Mouse (Mus musculus) MEL (cell line): ENCODE results near the gene Sde2. TPM values are rescaled to one million over a fixed set of nuclear protein-coding genes. Genes with fewer than 3 reads are reported as not detected.

Experiments used
- DNase-seq: peaks from one replicate; pipeline ENCODE4 v3.0.0; 2011; ENCODE audit warnings: low read depth, low spot score
- H3K27ac ChIP-seq: 2 replicates; pipeline ENCODE4 v1.5.1; 2012; ENCODE audit warnings: low read depth, mild to moderate bottlenecking, control low read depth, low read length, moderate library complexity; ENCODE audit not compliant: control insufficient read depth
- H3K27me3 ChIP-seq, 2 experiments: fragments of 150-350 bp in 1 of 2; sonication (generic) in 1 of 2; 2 replicates each; pipeline ENCODE4 v1.6.1; 2012; ENCODE audit warnings: low read length in 2 of 2, mild to moderate bottlenecking in 2 of 2, improper control_type of control experiment in 1 of 2, moderate library complexity in 1 of 2; ENCODE audit not compliant: insufficient read depth in 2 of 2, control insufficient read depth in 1 of 2
- H3K36me3 ChIP-seq, 2 experiments: 2 replicates each; pipeline ENCODE4 v1.6.1; 2012 to 2014; ENCODE audit warnings: low read length in 2 of 2, improper control_type of control experiment in 1 of 2, inconsistent platforms in 1 of 2, mild to moderate bottlenecking in 1 of 2; ENCODE audit not compliant: insufficient read depth in 2 of 2, control insufficient read depth in 1 of 2
- H3K4me1 ChIP-seq, 2 experiments: fragments of 150-350 bp in 1 of 2; sonication (generic) in 1 of 2; 2 replicates each; pipeline ENCODE4 v1.6.1; 2012; ENCODE audit warnings: low read length in 2 of 2, improper control_type of control experiment in 1 of 2, mild to moderate bottlenecking in 1 of 2; ENCODE audit not compliant: insufficient read depth in 2 of 2, control insufficient read depth in 1 of 2
- H3K4me3 ChIP-seq, 2 experiments: fragments of 150-350 bp in 1 of 2; sonication (generic) in 1 of 2; 2 replicates each; pipeline ENCODE4 v1.5.1; 2012; ENCODE audit warnings: low read depth in 2 of 2, low read length in 2 of 2, mild to moderate bottlenecking in 2 of 2, moderate library complexity in 2 of 2, control low read depth in 1 of 2, improper control_type of control experiment in 1 of 2; ENCODE audit not compliant: control insufficient read depth in 1 of 2, insufficient read depth in 1 of 2
- H3K79me2 ChIP-seq: 2 replicates; pipeline ENCODE4 v1.6.1; 2012; ENCODE audit warnings: mild to moderate bottlenecking, low read length, moderate library complexity; ENCODE audit not compliant: control insufficient read depth, poor library complexity, insufficient read depth
- H3K9ac ChIP-seq: 2 replicates; pipeline ENCODE4 v1.6.1; 2012; ENCODE audit warnings: low read depth, mild to moderate bottlenecking, control low read depth, low read length, moderate library complexity; ENCODE audit not compliant: control insufficient read depth, poor library complexity, severe bottlenecking
- H3K9me3 ChIP-seq: fragments of 150-350 bp; sonication (generic); replicated peaks from 2 replicates; pipeline ENCODE4 v1.6.1; 2012; ENCODE audit warnings: mild to moderate bottlenecking, low read length, improper control_type of control experiment, moderate library complexity; ENCODE audit not compliant: insufficient read depth
- CHD1 ChIP-seq: IDR thresholded peaks from 2 replicates; pipeline ENCODE4 v1.6.1; 2012; ENCODE audit warnings: low read depth, mild to moderate bottlenecking, inconsistent platforms, low read length, improper control_type of control experiment
- CTCF ChIP-seq, 3 experiments: IDR thresholded peaks in 2 of 3; conservative IDR thresholded peaks in 1 of 3; 2 replicates each; pipeline ENCODE4 v1.5.1; 2011 to 2012; ENCODE audit warnings: low read length in 3 of 3, low read depth in 2 of 3, mild to moderate bottlenecking in 2 of 3, improper control_type of control experiment in 1 of 3, inconsistent platforms in 1 of 3, mixed read lengths in 1 of 3, moderate library complexity in 1 of 3; ENCODE audit not compliant: control insufficient read depth in 1 of 3, insufficient read depth in 1 of 3, poor library complexity in 1 of 3, severe bottlenecking in 1 of 3
- E2F4 ChIP-seq: IDR thresholded peaks from 2 replicates; pipeline ENCODE4 v1.6.1; 2011; ENCODE audit warnings: low read depth, low read length, improper control_type of control experiment, borderline replicate concordance
- ETS1 ChIP-seq: IDR thresholded peaks from 2 replicates; pipeline ENCODE4 v1.6.1; 2012; ENCODE audit warnings: low read depth, mild to moderate bottlenecking, inconsistent platforms, low read length, improper control_type of control experiment, moderate library complexity
- HCFC1 ChIP-seq: IDR thresholded peaks from 2 replicates; pipeline ENCODE4 v1.6.1; 2012; ENCODE audit warnings: low read depth, mild to moderate bottlenecking, inconsistent platforms, low read length, improper control_type of control experiment, moderate library complexity
- JUND ChIP-seq: IDR thresholded peaks from 2 replicates; pipeline ENCODE4 v1.6.1; 2011; ENCODE audit warnings: low read depth, mild to moderate bottlenecking, improper control_type of control experiment, low read length
- MAFK ChIP-seq: IDR thresholded peaks from 2 replicates; pipeline ENCODE4 v1.6.1; 2011; ENCODE audit warnings: low read depth, mild to moderate bottlenecking, low read length, improper control_type of control experiment, borderline replicate concordance
- MAX ChIP-seq: IDR thresholded peaks from 2 replicates; pipeline ENCODE4 v1.6.1; 2011; ENCODE audit warnings: low read length, improper control_type of control experiment
- MXI1 ChIP-seq: IDR thresholded peaks from 2 replicates; pipeline ENCODE4 v1.6.1; 2011; ENCODE audit warnings: mild to moderate bottlenecking, low read depth, low read length, improper control_type of control experiment
- MYB ChIP-seq: IDR thresholded peaks from 2 replicates; pipeline ENCODE4 v1.6.1; 2011; ENCODE audit warnings: mild to moderate bottlenecking, low read depth, low read length, improper control_type of control experiment
- MYC ChIP-seq: IDR thresholded peaks from 2 replicates; pipeline ENCODE4 v1.6.1; 2011; ENCODE audit warnings: low read depth, mild to moderate bottlenecking, low read length, improper control_type of control experiment, moderate library complexity
- NRF1 ChIP-seq: IDR thresholded peaks from 2 replicates; pipeline ENCODE4 v1.6.1; 2014; ENCODE audit warnings: low read depth, mild to moderate bottlenecking, inconsistent platforms, low read length, improper control_type of control experiment, moderate library complexity; ENCODE audit not compliant: poor library complexity, insufficient read depth, severe bottlenecking
- RAD21 ChIP-seq: IDR thresholded peaks from 2 replicates; pipeline ENCODE4 v1.6.1; 2011; ENCODE audit warnings: mild to moderate bottlenecking, low read depth, low read length, improper control_type of control experiment
- SIN3A ChIP-seq: IDR thresholded peaks from 2 replicates; pipeline ENCODE4 v1.6.1; 2012; ENCODE audit warnings: low read length, improper control_type of control experiment, inconsistent platforms
- SMC3 ChIP-seq: IDR thresholded peaks from 2 replicates; pipeline ENCODE4 v1.6.1; 2011; ENCODE audit warnings: low read depth, low read length, improper control_type of control experiment
- TAL1 ChIP-seq: IDR thresholded peaks from 2 replicates; pipeline ENCODE4 v1.6.1; 2012; ENCODE audit warnings: mild to moderate bottlenecking, inconsistent platforms, low read length, moderate library complexity, mixed read lengths
- ZKSCAN1 ChIP-seq: IDR thresholded peaks from 2 replicates; pipeline ENCODE4 v1.6.1; 2012; ENCODE audit warnings: low read depth, mild to moderate bottlenecking, inconsistent platforms, low read length, improper control_type of control experiment, moderate library complexity
- ZMIZ1 ChIP-seq: IDR thresholded peaks from 2 replicates; pipeline ENCODE4 v1.6.1; 2012; ENCODE audit warnings: low read depth, mild to moderate bottlenecking, inconsistent platforms, low read length, improper control_type of control experiment, moderate library complexity
- ZNF384 ChIP-seq: IDR thresholded peaks from 2 replicates; pipeline ENCODE4 v1.6.1; 2012; ENCODE audit warnings: low read depth, mild to moderate bottlenecking, inconsistent platforms, low read length, improper control_type of control experiment
- polyA plus RNA-seq, 2 experiments: library from polyadenylated mRNA; stranded (reverse) in 1 of 2; unstranded in 1 of 2; fragments of >175 nt in 1 of 2; fragments of >200 nt in 1 of 2; gene quantifications; 2 replicates each; pipeline versions ENCODE4 v1.2.1 to v1.2.4; 2012; ENCODE audit warnings: low replicate concordance in 2 of 2, low read depth in 1 of 2; ENCODE audit not compliant: insufficient read length in 2 of 2, insufficient read depth in 1 of 2, missing spikeins in 1 of 2
- total RNA-seq: library from RNA; depleted of rRNA; stranded (reverse); fragments of 300-350 nt; gene quantifications from 2 replicates; pipeline ENCODE4 v1.2.3, GENCODE M21; 2012

The Sde2 gene
- total and polyA plus RNA-seq, 3 experiments, result 35.5 to 48.0 TPM; not detected in 1

DNA sequence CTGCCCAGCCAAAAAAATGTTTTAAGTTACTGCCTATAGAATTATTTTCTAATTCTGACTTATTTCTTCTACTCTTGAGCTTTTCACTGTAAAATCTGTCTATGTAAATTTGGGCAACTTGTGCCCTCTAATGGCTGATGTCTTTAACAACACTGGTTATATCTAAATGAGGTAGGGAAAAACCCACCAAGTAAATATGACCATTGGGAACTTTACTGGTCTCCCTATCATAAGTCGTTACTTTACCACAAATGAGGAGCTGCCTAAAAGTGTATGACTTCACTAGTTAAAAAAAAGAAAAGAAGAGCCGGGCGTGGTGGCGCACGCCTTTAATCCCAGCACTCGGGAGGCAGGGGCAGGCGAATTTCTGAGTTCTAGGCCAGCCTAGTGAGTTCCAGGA lies 40.0 kb upstream of the Sde2 start:
- Histone ChIP-seq H3K27me3 (no peaks in the 10 kb centered on the region), H3K79me2 (peaks cover 35% of the 10 kb centered on the region), H3K4me3 (peak overlapping the region in 1 of 2 experiments; percentile 28; a peak in 2 of 4 replicates), H3K4me1 (peaks cover 3 to 7% of the 10 kb centered on the region in 2 experiments; a peak in 2 of 4 replicates), H3K36me3 (peaks cover 7 to 25% of the 10 kb centered on the region in 2 experiments), H3K27ac (0 out of 2 replicates have a peak overlapping the region, but pooled peaks have one; percentile 8), H3K9ac (peak overlapping the region; percentile 40), H3K9me3 (no peaks in the 10 kb centered on the region)
- peak; percentile 63 for DNase-seq
- TF ChIP-seq CTCF (IDR thresholded peaks at IDR 0.05 in 2 of 3, conservative IDR thresholded peaks at IDR 0.05 in 1 of 3; ENCODE audit: control insufficient read depth in 1 of 3, insufficient read depth in 1 of 3, low read depth in 2 of 3, low read length in 3 of 3, poor library complexity in 1 of 3, severe bottlenecking in 1 of 3) (peak in 2 of 3 experiments; percentile 21 to 62; a peak in 3 of 6 replicates), SMC3 (peak; percentile 18; the same call in 1 of the 2 replicates), RAD21 (peak; percentile 32), HCFC1 (no peak), SIN3A (peak; percentile 51; the same call in 1 of the 2 replicates)
- TF ChIP-seq, all 39 proteins: peak for 4

GRCm38 (mm10) chr1:180811596-180812462 lies 39.1 kb upstream of the Sde2 start:
- H3K9ac ChIP-seq, result peak overlapping the region; percentile 100
- H3K27ac ChIP-seq, result peak overlapping the region; percentile 99
- no peak for TF ChIP-seq NRF1
- TF ChIP-seq HCFC1, result peak; percentile 9; the same call in 1 of the 2 replicates
- TF ChIP-seq RAD21, result no peak
- TF ChIP-seq ZNF384, result peak; percentile 63
- TF ChIP-seq SIN3A, result no peak; the same call in 1 of the 2 replicates
- TF ChIP-seq CTCF (IDR thresholded peaks at IDR 0.05 in 2 of 3, conservative IDR thresholded peaks at IDR 0.05 in 1 of 3; ENCODE audit: control insufficient read depth in 1 of 3, insufficient read depth in 1 of 3, low read depth in 2 of 3, low read length in 3 of 3, poor library complexity in 1 of 3, severe bottlenecking in 1 of 3), result peak in 2 of 3 experiments; percentile 36 to 65; a peak in 4 of 6 replicates
- H3K9me3 ChIP-seq, result no peaks in the 10 kb centered on the region
- peak; percentile 52 for DNase-seq
- peak overlapping the region; percentile 81 to 92 for H3K4me3 ChIP-seq
- H3K79me2 ChIP-seq, result peaks cover 35% of the 10 kb centered on the region
- H3K4me1 ChIP-seq, result peaks cover 3 to 7% of the 10 kb centered on the region in 2 experiments; a peak in 2 of 4 replicates
- peaks cover 7 to 25% of the 10 kb centered on the region in 2 experiments for H3K36me3 ChIP-seq
- H3K27me3 ChIP-seq, result no peaks in the 10 kb centered on the region

- peak overlapping the region; percentile 99 for H3K27ac ChIP-seq
- H3K27me3 ChIP-seq, result no peaks in the 10 kb centered on the region
- peaks cover 3 to 7% of the 10 kb centered on the region in 2 experiments; a peak in 2 of 4 replicates for H3K4me1 ChIP-seq
- H3K36me3 ChIP-seq, result peaks cover 2 to 25% of the 10 kb centered on the region in 2 experiments
- no peaks in the 10 kb centered on the region for H3K9me3 ChIP-seq
- H3K9ac ChIP-seq, result peak overlapping the region; percentile 100
- H3K4me3 ChIP-seq, result peak overlapping the region; percentile 81 to 92
- DNase-seq, result peak; percentile 81
- H3K79me2 ChIP-seq, result peaks cover 35% of the 10 kb centered on the region
- TF ChIP-seq ETS1, result no peak
- TF ChIP-seq MAX, result peak; percentile 67; the same call in 1 of the 2 replicates
- 0 out of 2 replicates have a peak, but pooled peaks have one; percentile 7 for TF ChIP-seq ZMIZ1
- no peak for TF ChIP-seq MAFK
- no peak for TF ChIP-seq SMC3
- no peak for TF ChIP-seq JUND
- no peak for TF ChIP-seq ZKSCAN1
- peak; percentile 92 for TF ChIP-seq MXI1
- no peak for TF ChIP-seq MYB
- peak; percentile 97; the same call in 1 of the 2 replicates for TF ChIP-seq CHD1
- peak; percentile 63 for TF ChIP-seq SIN3A
- TF ChIP-seq TAL1, result no peak
- peak; percentile 76; the same call in 1 of the 2 replicates for TF ChIP-seq MYC
- TF ChIP-seq HCFC1, result peak; percentile 3; the same call in 1 of the 2 replicates
- TF ChIP-seq E2F4, result no peak
Measured at GRCm38 (mm10) chr1:180812463-180813408, 38.2 kb upstream of the Sde2 start.
